Mouse (Mus musculus) liver, postnatal 0 days (tissue): ENCODE measurements at regions not wholly inside any gene's neighbourhood (a gene's known extent, or its start where the extent isn't known, plus 50 kb on each side); places are given as distances from the start of the nearest gene placed in this dataset.
A peak's percentile ranks its signal among the peaks of the same experiment; 100 is the strongest.

Experiments
- ATAC-seq: fragments of 200-750 bp; cut with Nextera tagmentation; 2 replicates; pipeline ENCODE4 v1.8.0; 2017; ENCODE audit warnings: mild to moderate bottlenecking, moderate library complexity
- DNase-seq: peaks from one replicate; pipeline ENCODE4 v3.0.0-alpha.2; 2016
- H3K27ac ChIP-seq: fragments of 300-500 bp; sonication (generic); 2 replicates; pipeline ENCODE4 v1.5.1; 2014; ENCODE audit warnings: antibody characterized with exemption, moderate library complexity, mild to moderate bottlenecking, low read depth
- H3K27me3 ChIP-seq: fragments of 300-500 bp; sonication (generic); 2 replicates; pipeline ENCODE4 v1.6.1; 2014; ENCODE audit warnings: low read length, control low read depth, mixed read lengths; ENCODE audit not compliant: insufficient read depth
- H3K36me3 ChIP-seq: fragments of 300-500 bp; sonication (generic); replicated peaks from 2 replicates; pipeline ENCODE4 v1.6.1; 2014; ENCODE audit warnings: mild to moderate bottlenecking, control low read depth, low read length, moderate library complexity, mixed read lengths; ENCODE audit not compliant: insufficient read depth
- H3K4me1 ChIP-seq: fragments of 300-500 bp; sonication (generic); 2 replicates; pipeline ENCODE4 v1.6.1; 2014; ENCODE audit warnings: antibody characterized with exemption, mild to moderate bottlenecking, control low read depth; ENCODE audit not compliant: insufficient read depth
- H3K4me2 ChIP-seq: fragments of 300-500 bp; sonication (generic); 2 replicates; pipeline ENCODE4 v1.6.1; 2014; ENCODE audit warnings: low read depth, mild to moderate bottlenecking, low read length, moderate library complexity, mixed read lengths
- H3K4me3 ChIP-seq: fragments of 300-500 bp; sonication (generic); 2 replicates; pipeline ENCODE4 v1.5.1; 2014; ENCODE audit warnings: low read depth, low read length
- H3K9ac ChIP-seq: fragments of 300-500 bp; sonication (generic); replicated peaks from 2 replicates; pipeline ENCODE4 v1.6.1; 2014; ENCODE audit warnings: mild to moderate bottlenecking, moderate library complexity
- H3K9me3 ChIP-seq: fragments of 300-500 bp; sonication (generic); 2 replicates; pipeline ENCODE4 v1.6.1; 2016; ENCODE audit warnings: mild to moderate bottlenecking, control low read depth, low read length, mixed read lengths
- CTCF ChIP-seq: sonication (generic); IDR thresholded peaks from 2 replicates; pipeline ENCODE4 v1.5.1; 2016; ENCODE audit warnings: antibody characterized with exemption, low read depth
- EP300 ChIP-seq: IDR thresholded peaks from 2 replicates; pipeline ENCODE4 v1.6.1; 2016; ENCODE audit warnings: antibody characterized with exemption, low read depth, mild to moderate bottlenecking
- WGBS: fragments of 180-500 bp; shearing (Covaris S2); extraction: QIAGEN DNeasy Blood & Tissue Kit; methylation state at CpG from one replicate; pipeline ENCODE4 v1.1.7; 2014; ENCODE audit not compliant: insufficient replicate concordance; 5-methylcytosine and 5-hydroxymethylcytosine counted together

GRCm38 (mm10) chr3:130841755-130842154 lies 111.6 kb upstream of the Rpl34 start:
- Histone ChIP-seq H3K36me3 (no peaks in the 10 kb centered on the region), H3K4me1 (no peaks in the 10 kb centered on the region), H3K4me3 (no peak overlapping the region), H3K9ac (no peak overlapping the region), H3K4me2 (no peak overlapping the region), H3K27ac (no peak overlapping the region), H3K27me3 (no peaks in the 10 kb centered on the region), H3K9me3 (no peaks in the 10 kb centered on the region)
- 61% methylated on average over 1 of the region's 1 CpGs for WGBS
- TF ChIP-seq CTCF: no peak
- ATAC-seq (no peak), DNase-seq (no peak)

GRCm38 (mm10) chr3:130839924-130840440 lies 109.8 kb upstream of the Rpl34 start:
- no peak for ATAC-seq
- WGBS: 71% methylated on average over 9 of the region's 9 CpGs
- Histone ChIP-seq H3K4me2 (no peak overlapping the region), H3K27me3 (no peaks in the 10 kb centered on the region), H3K4me1 (no peaks in the 10 kb centered on the region), H3K27ac (no peak overlapping the region), H3K9ac (no peak overlapping the region), H3K4me3 (no peak overlapping the region), H3K9me3 (no peaks in the 10 kb centered on the region), H3K36me3 (no peaks in the 10 kb centered on the region)
- TF ChIP-seq CTCF (no peak), EP300 (no peak)
- DNase-seq: no peak

DNA sequence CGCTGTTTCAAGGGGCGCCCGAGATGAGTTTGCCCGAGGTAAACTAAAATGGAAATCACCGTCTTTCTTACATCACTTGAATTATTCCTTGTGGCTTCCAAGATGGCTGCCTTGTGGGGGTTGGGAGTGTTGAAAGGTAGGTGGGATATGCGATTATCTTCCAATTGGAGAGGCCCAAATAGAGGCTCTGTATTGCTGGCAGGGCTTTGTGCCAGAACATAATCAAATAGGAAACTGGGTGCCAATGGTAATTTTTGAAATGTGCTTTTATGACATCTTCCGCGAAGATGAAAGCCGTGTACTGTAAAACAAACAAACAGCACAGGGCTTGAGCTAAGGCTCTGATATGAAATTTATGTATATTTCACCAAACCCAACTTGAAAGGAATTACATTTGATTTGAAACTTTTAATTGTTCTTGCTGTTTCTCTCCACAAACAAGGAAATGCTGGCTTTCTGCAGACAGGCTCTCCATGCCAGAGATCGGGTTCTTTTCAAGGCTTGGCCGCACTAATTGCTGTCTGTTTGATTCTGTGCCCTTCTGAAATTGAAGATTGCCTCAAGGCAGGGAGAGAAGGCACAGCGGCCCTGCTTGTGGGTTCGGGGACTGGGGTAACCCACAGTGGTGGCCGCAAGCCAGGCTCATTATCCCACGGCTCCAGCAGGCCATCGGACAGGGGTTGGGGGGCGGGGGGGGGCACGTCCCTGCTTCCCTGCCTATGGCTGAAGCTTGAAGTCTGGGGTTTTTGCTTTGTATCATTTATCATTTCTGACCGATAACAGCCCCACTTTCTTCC lies 108.6 kb upstream of the Rpl34 start:
- 79% methylated on average over 19 of the region's 19 CpGs for WGBS
- H3K27ac ChIP-seq: no peak overlapping the region
- no peak overlapping the region for H3K4me2 ChIP-seq
- DNase-seq: no peak
- no peaks in the 10 kb centered on the region for H3K9me3 ChIP-seq
- no peaks in the 10 kb centered on the region for H3K36me3 ChIP-seq
- TF ChIP-seq CTCF: no peak
- TF ChIP-seq EP300: no peak
- H3K9ac ChIP-seq: no peak overlapping the region
- no peak for ATAC-seq
- H3K4me3 ChIP-seq: no peak overlapping the region
- no peaks in the 10 kb centered on the region for H3K27me3 ChIP-seq
- no peaks in the 10 kb centered on the region for H3K4me1 ChIP-seq

- Histone ChIP-seq H3K9me3 (no peaks in the 10 kb centered on the region), H3K9ac (no peak overlapping the region), H3K4me2 (no peak overlapping the region), H3K36me3 (no peaks in the 10 kb centered on the region), H3K27me3 (no peaks in the 10 kb centered on the region), H3K4me3 (no peak overlapping the region), H3K27ac (peak overlapping the region; percentile 77; the same call in 1 of the 2 replicates), H3K4me1 (0 out of 2 replicates have a peak, but pooled peaks cover 3% of the 10 kb centered on the region)
- peak; percentile 30; the same call in 1 of the 2 replicates for ATAC-seq
- DNase-seq: no peak
- TF ChIP-seq EP300 (no peak), CTCF (no peak)
- WGBS: 70% methylated on average over 5 of the region's 5 CpGs
These were observed 103.5 kb upstream of the Rpl34 start for GRCm38 (mm10) chr3:130833722-130834121.

DNA sequence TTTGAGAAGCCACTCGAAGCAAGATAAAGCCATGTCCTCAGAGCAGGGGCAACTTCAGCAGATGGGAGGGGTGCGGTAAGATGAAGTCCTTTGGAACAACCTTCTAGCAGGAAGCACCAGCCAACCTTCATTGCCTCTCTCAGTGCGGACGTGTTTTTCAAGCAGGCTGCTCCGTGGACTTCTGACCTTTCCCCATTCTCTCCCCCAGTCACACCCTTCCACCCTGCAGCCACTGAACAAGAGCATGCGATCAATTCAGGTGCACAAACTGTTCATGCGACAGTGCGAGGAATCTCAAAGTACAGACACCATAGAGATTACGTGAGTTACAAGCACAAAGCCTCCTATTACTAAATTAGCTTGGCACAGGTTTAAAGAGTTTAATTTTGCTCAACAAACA lies 102.9 kb upstream of the Rpl34 start:
- ATAC-seq (peak; percentile 89), DNase-seq (peak; percentile 37)
- Histone ChIP-seq H3K4me1 (0 out of 2 replicates have a peak, but pooled peaks cover 3% of the 10 kb centered on the region), H3K4me3 (no peak overlapping the region), H3K36me3 (no peaks in the 10 kb centered on the region), H3K4me2 (0 out of 2 replicates have a peak overlapping the region, but pooled peaks have one; percentile 13), H3K27ac (peak overlapping the region; percentile 77), H3K9ac (no peak overlapping the region), H3K9me3 (no peaks in the 10 kb centered on the region), H3K27me3 (no peaks in the 10 kb centered on the region)
- 52% methylated on average over 9 of the region's 9 CpGs for WGBS
- TF ChIP-seq CTCF: no peak
- no peak for TF ChIP-seq EP300

DNA sequence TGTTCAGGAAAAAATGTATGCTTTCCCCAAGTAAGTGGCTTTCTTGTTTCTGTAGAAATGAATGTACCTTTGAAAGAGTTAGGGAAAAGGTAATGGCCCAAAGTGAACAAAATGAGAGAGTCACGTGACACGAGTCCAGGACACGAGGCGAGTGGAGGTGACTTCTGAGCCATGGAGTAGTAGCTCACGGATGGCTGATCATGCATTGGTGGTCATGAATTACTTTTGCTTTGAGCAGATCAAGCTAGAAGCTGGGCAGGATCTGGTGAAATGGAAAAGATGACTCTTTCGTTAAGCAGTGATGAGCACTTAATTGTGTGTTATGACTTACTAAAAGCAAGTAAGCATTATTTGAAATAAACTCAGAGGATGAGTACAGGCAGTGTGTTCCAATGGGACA lies 101.6 kb upstream of the Rpl34 start:
- Histone ChIP-seq H3K9ac (no peak overlapping the region), H3K27me3 (no peaks in the 10 kb centered on the region), H3K27ac (no peak overlapping the region), H3K4me2 (no peak overlapping the region), H3K4me1 (0 out of 2 replicates have a peak, but pooled peaks cover 3% of the 10 kb centered on the region), H3K4me3 (no peak overlapping the region), H3K9me3 (no peaks in the 10 kb centered on the region), H3K36me3 (no peaks in the 10 kb centered on the region)
- DNase-seq (no peak), ATAC-seq (no peak)
- no peak for TF ChIP-seq CTCF
- no peak for TF ChIP-seq EP300
- 66% methylated on average over 6 of the region's 6 CpGs for WGBS
